In the genomic region with DNA sequence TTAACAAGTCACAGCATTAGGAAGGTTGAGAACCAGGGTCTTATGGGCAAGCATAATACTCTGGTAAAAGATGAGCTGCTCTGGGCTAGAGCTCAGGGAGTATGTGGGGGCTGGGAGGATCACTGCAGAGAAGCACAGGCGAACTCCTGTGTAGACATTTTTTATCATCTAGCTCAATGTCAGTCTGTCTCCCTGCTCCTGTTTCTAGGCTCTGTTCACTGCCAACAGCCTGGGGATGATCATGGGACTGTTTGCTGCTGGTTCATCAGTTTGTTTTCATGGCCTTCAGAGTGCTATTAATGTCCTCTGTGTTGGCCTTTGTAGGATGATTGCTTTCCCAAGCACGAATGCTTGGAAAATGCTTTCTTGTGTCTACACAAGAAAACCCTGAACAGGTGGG, we compare ENCODE assay signal across 21 mouse cellular contexts. TPM values are rescaled to one million over a fixed set of nuclear protein-coding genes. Genes with fewer than 3 reads are reported as not detected.
DNase-seq lines count a peak whose midpoint lies in the region; ATAC-seq lines count a peak whose summit lies in the region.
"Had no signal": no experiment of that assay in that cellular context is flagged by ENCODE, and none has a peak within 500 bp of the region (broad histone marks: within the 10 kb centered on the region; RNA-seq: fewer than 3 reads in every experiment).

No protein-coding gene starts in this region.

- peaks cover 6% of the 10 kb centered on the region; the same call in 1 of the 2 replicates for H3K36me3 ChIP-seq in heart, embryonic 10.5 days
- H3K36me3 ChIP-seq: embryonic facial prominence, embryonic 10.5 days; forebrain, embryonic 15.5 days; hindbrain, embryonic 13.5 days; kidney, embryonic 15.5 days; limb, embryonic 12.5 days; midbrain, embryonic 15.5 days; neural tube, embryonic 13.5 days had no signal

- peak; percentile 15; the same call in 1 of the 2 replicates for ATAC-seq in frontal cortex, adult (ENCODE audit: low TSS enrichment)
- ATAC-seq: forebrain, embryonic 15.5 days; liver, postnatal 0 days; midbrain, embryonic 15.5 days had no signal

- peak overlapping the region; percentile 67; the same call in 1 of the 2 replicates for H3K27ac ChIP-seq in heart, embryonic 10.5 days
- H3K27ac ChIP-seq: embryonic facial prominence, embryonic 10.5 days; forebrain, embryonic 15.5 days; hindbrain, embryonic 13.5 days; kidney, embryonic 15.5 days; limb, embryonic 12.5 days; macrophage; midbrain, embryonic 15.5 days; neural tube, embryonic 13.5 days had no signal

- peaks cover 29% of the 10 kb centered on the region for H3K4me1 ChIP-seq in heart, embryonic 10.5 days

- no peak overlapping the region for H3K4me3 ChIP-seq in heart, embryonic 10.5 days
- H3K4me3 ChIP-seq: embryonic facial prominence, embryonic 10.5 days; forebrain, embryonic 15.5 days; hindbrain, embryonic 13.5 days; kidney, embryonic 15.5 days; limb, embryonic 12.5 days; midbrain, embryonic 15.5 days; myocyte; neural tube, embryonic 13.5 days had no signal

- H3K27me3 ChIP-seq in heart, embryonic 10.5 days (ENCODE audit: insufficient read depth, poor library complexity, severe bottlenecking) = no peaks in the 10 kb centered on the region
- H3K27me3 ChIP-seq: forebrain, embryonic 15.5 days; hindbrain, embryonic 13.5 days; kidney, embryonic 15.5 days; limb, embryonic 12.5 days; midbrain, embryonic 15.5 days; neural tube, embryonic 13.5 days had no signal

- H3K9me3 ChIP-seq in heart, embryonic 10.5 days = no peaks in the 10 kb centered on the region
- H3K9me3 ChIP-seq: embryonic facial prominence, embryonic 10.5 days; forebrain, embryonic 15.5 days; hindbrain, embryonic 13.5 days; kidney, embryonic 15.5 days; limb, embryonic 12.5 days; midbrain, embryonic 15.5 days; neural tube, embryonic 13.5 days had no signal

- whole genome bisulfite sequencing in heart, embryonic 10.5 days = 69% methylated on average over 2 of the region's 2 CpGs

- no peak for DNase-seq in frontal cortex, postnatal 10 days (ENCODE audit: low spot score in 2 of 2)
- DNase-seq in heart, embryonic 10.5 days (ENCODE audit: low spot score) = no peak
- no peak for DNase-seq in heart, adult 9 months (ENCODE audit: low spot score in 2 of 2)
- DNase-seq in ovary, adult 18-20 months (ENCODE audit: low spot score) = peak; percentile 70
- no peak for DNase-seq in ovary, postnatal 14 days (ENCODE audit: low spot score)
- DNase-seq in urinary bladder, adult 2 months (ENCODE audit: low spot score) = no peak
- DNase-seq: cerebellum, adult 11-12 months; cerebellum, postnatal 10 days; kidney, adult 11 months; kidney, postnatal 36 days; liver, postnatal 0 days had no signal

RNA-seq across cellular contexts. Expression of a gene that starts 18.7 kb away (rescaled TPM):
- polyA plus RNA-seq in heart, embryonic 10.5 days (2016; fragmentation: Nextera tagmentation; extraction: Ambion mirVana) = 22.6 and 24.2 TPM in 2 replicates
- 16.8 and 19.5 TPM in 2 replicates for polyA plus RNA-seq in urinary bladder, adult 2 months (2012; rRNA removed)
